Comparison of ENCODE assay signal across 8 mouse cellular contexts in the genomic region with DNA sequence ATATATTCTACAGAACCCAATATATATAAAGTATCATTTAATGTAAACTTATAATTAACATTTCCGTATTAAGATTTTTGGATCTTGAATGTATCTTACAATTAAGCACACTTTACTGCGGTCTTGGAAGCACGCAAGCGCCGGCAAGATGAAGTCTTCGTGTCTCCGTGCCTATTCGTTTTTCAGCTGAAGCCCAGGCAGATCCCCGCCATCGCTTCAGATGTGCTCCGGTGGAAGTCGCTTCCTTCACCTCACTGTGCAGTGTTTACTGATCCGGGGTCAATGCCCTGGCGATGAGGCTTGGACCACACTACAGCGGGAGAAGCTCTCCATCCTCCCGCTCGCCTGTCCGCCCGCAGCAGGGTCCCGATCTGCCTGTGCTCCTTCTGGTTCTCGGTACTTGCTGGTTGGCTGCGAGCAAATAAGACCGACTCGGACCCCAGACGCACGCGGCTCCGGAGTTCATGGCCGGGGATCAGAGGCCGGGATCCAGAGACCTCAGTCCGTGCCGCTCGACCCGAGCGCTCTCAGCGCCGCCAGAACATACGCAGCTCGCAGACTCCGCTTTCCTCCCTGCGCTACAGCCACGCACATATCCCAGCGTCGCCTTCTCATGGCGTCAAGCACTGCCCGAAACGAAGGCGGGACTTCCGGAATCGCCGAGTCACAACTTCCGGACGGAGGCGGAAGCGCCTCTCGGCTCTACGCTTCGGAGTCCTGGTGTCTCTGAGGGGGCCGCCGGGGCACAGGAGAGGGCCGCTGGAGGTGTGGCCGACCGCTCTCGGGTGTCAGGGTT. TPM values are rescaled to one million over a fixed set of nuclear protein-coding genes. Genes with fewer than 3 reads are reported as not detected.
DNase-seq lines count a peak whose midpoint lies in the region; ATAC-seq and TF ChIP-seq lines count a peak whose summit lies in the region.

A gene (plus strand): TSS at position 707 of the 796 bp plus-strand sequence.

- H3K27me3 ChIP-seq in ES-Bruce4 (ENCODE audit: control insufficient read depth, insufficient read depth, low read length, poor library complexity, severe bottlenecking) = no peaks in the 10 kb centered on the region
- H3K27me3 ChIP-seq in forebrain, embryonic 14.5 days (replicated peaks; ENCODE audit: control insufficient read depth, insufficient read depth, low read length) = no peaks in the 10 kb centered on the region
- no peaks in the 10 kb centered on the region for H3K27me3 ChIP-seq in neural tube, embryonic 15.5 days (replicated peaks)

- no peak for TF ChIP-seq EP300 in ES-Bruce4 (IDR thresholded peaks at IDR 0.05; ENCODE audit: insufficient read depth, low read depth, low read length)

- DNase-seq in forebrain, embryonic 14.5 days (ENCODE audit: low spot score) = peak; percentile 97
- DNase-seq in heart, postnatal 14 days = peak; percentile 93 to 97
- peak; percentile 94 for DNase-seq in layer of hippocampus, adult 11-12 months (ENCODE audit: low spot score)
- peak; percentile 91 to 94 for DNase-seq in lung, adult 18-20 months
- DNase-seq in testis, postnatal 14 days (ENCODE audit: low spot score) = peak; percentile 92

- intact Hi-C loops in heart, postnatal 14 days (cut with DNase I) = loop anchor here (5.0 kb wide), 2 partner anchors 42 to 157 kb away; a partner anchor contains a TSS

- ATAC-seq in cerebellum, adult (ENCODE audit: insufficient number of reproducible peaks, low FRiP score, low TSS enrichment) = peak; percentile 93
- peak; percentile 96 for ATAC-seq in forebrain, embryonic 14.5 days
- peak; percentile 92 for ATAC-seq in neural tube, embryonic 15.5 days (ENCODE audit: low FRiP score)

- peaks cover 3% of the 10 kb centered on the region for H3K4me1 ChIP-seq in ES-Bruce4 (ENCODE audit: control insufficient read depth, insufficient read depth, low read length)
- H3K4me1 ChIP-seq in forebrain, embryonic 14.5 days (ENCODE audit: control insufficient read depth, insufficient read depth, low read length) = peaks cover 16% of the 10 kb centered on the region
- peaks cover 47% of the 10 kb centered on the region for H3K4me1 ChIP-seq in neural tube, embryonic 15.5 days

- peak within 1 kb of the TSS; percentile 61 for H3K9ac ChIP-seq in ES-Bruce4 (ENCODE audit: low read depth, poor library complexity, severe bottlenecking)
- H3K9ac ChIP-seq in forebrain, embryonic 14.5 days (ENCODE audit: low read length) = peak within 1 kb of the TSS; percentile 88
- H3K9ac ChIP-seq in neural tube, embryonic 15.5 days (replicated peaks) = peak within 1 kb of the TSS; percentile 82

- no peak for TF ChIP-seq CTCF in ES-Bruce4 (IDR thresholded peaks at IDR 0.05; ENCODE audit: low read depth, low read length)

- H3K4me3 ChIP-seq in ES-Bruce4 (ENCODE audit: low read depth, low read length) = peak within 1 kb of the TSS; percentile 88
- H3K4me3 ChIP-seq in forebrain, embryonic 14.5 days (ENCODE audit: low read depth, low read length) = peak within 1 kb of the TSS; percentile 88
- peak within 1 kb of the TSS; percentile 81 for H3K4me3 ChIP-seq in neural tube, embryonic 15.5 days (replicated peaks)

- no peak within 1 kb of the TSS for H3K27ac ChIP-seq in ES-Bruce4 (ENCODE audit: insufficient read depth, low read length)
- H3K27ac ChIP-seq in forebrain, embryonic 14.5 days (ENCODE audit: low read depth, low read length) = peak within 1 kb of the TSS; percentile 84
- peak within 1 kb of the TSS; percentile 95 for H3K27ac ChIP-seq in neural tube, embryonic 15.5 days (replicated peaks)

- TF ChIP-seq POLR2A in ES-Bruce4 (IDR thresholded peaks at IDR 0.05; ENCODE audit: insufficient read depth, low read length) = peak; percentile 69

- H3K9me3 ChIP-seq in ES-Bruce4 (replicated peaks; ENCODE audit: control insufficient read depth, insufficient read depth, low read length, poor library complexity, severe bottlenecking) = no peaks in the 10 kb centered on the region
- H3K9me3 ChIP-seq in forebrain, embryonic 14.5 days (replicated peaks; ENCODE audit: control insufficient read depth, low read length) = no peaks in the 10 kb centered on the region
- H3K9me3 ChIP-seq in neural tube, embryonic 15.5 days (replicated peaks) = no peaks in the 10 kb centered on the region

- under 1% methylated on average over 64 of the region's 64 CpGs for WGBS in forebrain, embryonic 14.5 days
- WGBS in neural tube, embryonic 15.5 days = under 1% methylated on average over 64 of the region's 64 CpGs

- H3K4me2 ChIP-seq in forebrain, embryonic 14.5 days (ENCODE audit: low read length) = peak within 1 kb of the TSS; percentile 99
- H3K4me2 ChIP-seq in neural tube, embryonic 15.5 days = peak within 1 kb of the TSS; percentile 95

- peaks cover 3% of the 10 kb centered on the region; the same call in 1 of the 2 replicates for H3K36me3 ChIP-seq in ES-Bruce4 (ENCODE audit: control insufficient read depth, insufficient read depth, low read length, poor library complexity, severe bottlenecking)
- H3K36me3 ChIP-seq in forebrain, embryonic 14.5 days (ENCODE audit: control insufficient read depth, insufficient read depth, low read length) = no peaks in the 10 kb centered on the region
- H3K36me3 ChIP-seq in neural tube, embryonic 15.5 days = no peaks in the 10 kb centered on the region

RNA-seq across cellular contexts. Expression of the gene that starts here (rescaled TPM):
- 14.1 and 16.7 TPM in 2 replicates for polyA plus RNA-seq in ES-Bruce4 (2011; ENCODE audit: insufficient read depth, insufficient read length, low read depth, missing spikeins)
- 8.0 and 9.4 TPM in 2 replicates for polyA plus RNA-seq in forebrain, embryonic 14.5 days (2014; fragmentation: Nextera tagmentation; extraction: Ambion mirVana)
- 10 to 100 TPM; 18.6 to 21.1 TPM for total RNA-seq in heart, postnatal 14 days (2021)
- polyA plus RNA-seq in neural tube, embryonic 15.5 days (2015; fragmentation: Nextera tagmentation; extraction: Ambion mirVana) = 11.0 and 14.1 TPM in 2 replicates
